Mouse (Mus musculus) adrenal gland, adult 18-20 months (tissue): ENCODE data around the gene Celsr1. TPM values are rescaled to one million over a fixed set of nuclear protein-coding genes. Genes with fewer than 3 reads are reported as not detected.
"Not testable (repeated sequence)": the region's sequence is repeated elsewhere in the genome, so short reads cannot be mapped to it uniquely, and the experiment has no call there.

ENCODE experiments used
- DNase-seq, 2 experiments: peaks; one replicate each; pipeline ENCODE4 v3.0.0; 2021 to 2022; ENCODE audit warnings: low spot score in 2 of 2
- total RNA-seq, 2 experiments: library from RNA; stranded (reverse); gene quantifications; 1 replicate in 1 of 2; 2 replicates in 1 of 2; pipeline ENCODE4 v1.2.3; 2021

The Celsr1 gene
- total RNA-seq, 2 experiments from 2014 or later: 2.9 to 3.7 TPM

DNA sequence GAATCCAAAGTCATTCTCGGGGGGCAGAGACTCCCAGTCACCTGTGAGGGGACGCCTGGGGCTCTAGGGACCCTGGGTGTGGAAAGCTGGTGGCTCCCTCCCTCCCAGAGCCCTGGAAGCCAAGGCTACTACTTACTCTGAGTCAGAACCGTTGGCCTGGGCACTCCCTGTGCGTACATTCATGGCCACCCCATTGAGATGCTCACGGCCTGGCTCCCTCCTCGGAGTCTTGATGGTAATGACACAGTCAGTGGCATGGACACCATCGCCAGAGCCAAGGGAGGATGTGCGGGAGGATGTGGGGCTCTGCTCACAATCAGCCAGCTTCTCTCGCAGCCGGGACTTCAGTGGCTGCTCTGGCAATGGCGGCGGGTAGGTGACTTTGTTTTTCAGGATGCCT is 132.8 kb downstream of the Celsr1 start:
- no peak for DNase-seq

DNA sequence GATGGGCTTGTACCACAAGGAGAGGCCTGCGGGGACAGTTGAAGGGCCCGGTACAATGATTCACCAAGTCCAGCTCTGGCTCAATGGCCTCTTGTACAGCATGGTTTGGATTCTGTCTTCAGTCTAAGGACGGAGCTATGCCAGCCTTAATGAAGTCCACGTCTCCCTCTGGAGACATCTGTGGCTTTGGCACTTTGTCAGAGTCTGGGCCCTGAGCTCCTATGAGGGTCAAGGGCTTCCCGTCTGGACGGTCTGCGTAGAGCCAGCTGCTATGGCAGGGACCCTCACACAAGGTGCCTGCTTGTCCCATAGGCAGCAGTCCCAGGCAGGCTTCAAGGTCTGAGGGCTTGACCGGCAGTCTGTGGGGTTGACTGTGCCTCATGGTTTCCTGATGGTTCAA is 133.3 kb downstream of the Celsr1 start:
- no peak for DNase-seq

DNA sequence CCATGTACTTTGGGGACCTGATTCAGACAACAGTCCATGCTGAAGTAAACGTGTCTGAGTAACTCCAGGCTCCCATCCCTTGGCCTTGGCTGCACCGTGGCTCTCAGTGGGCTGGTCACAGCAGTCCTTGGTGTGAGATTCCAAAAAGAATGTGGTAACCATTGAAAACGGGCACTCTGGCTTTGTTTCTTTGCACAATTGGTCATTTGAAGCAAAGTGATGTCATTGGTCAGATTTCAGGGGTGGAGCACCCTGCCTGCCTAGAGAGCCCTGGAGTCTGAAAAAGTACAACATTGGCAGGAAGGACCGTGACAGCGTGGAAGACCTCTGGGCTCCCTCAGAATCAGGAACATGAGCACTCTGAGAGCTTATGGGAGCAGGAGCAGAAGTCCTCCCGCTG is 134.2 kb downstream of the Celsr1 start:
- DNase-seq: no peak

DNA sequence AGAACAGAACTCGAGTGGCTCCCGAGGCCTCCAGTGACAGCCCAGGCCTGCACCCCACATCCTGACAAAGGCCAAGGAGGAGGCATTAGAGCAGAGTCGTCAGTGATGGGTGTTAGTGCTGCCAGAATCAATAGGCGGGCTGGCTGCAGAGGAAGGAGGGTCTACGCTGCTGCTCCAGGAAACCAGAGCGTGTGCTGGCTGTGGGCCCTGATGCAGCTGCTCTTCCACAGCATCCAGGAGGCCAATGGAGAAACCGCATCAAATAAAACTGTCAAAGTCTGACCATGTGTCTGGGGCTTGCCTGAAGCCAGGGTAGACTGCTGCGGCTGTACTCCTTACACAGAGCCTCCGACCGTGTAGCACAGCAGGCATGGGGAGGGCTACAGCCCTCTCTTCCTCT is 136.5 kb downstream of the Celsr1 start:
- DNase-seq: no peak

DNA sequence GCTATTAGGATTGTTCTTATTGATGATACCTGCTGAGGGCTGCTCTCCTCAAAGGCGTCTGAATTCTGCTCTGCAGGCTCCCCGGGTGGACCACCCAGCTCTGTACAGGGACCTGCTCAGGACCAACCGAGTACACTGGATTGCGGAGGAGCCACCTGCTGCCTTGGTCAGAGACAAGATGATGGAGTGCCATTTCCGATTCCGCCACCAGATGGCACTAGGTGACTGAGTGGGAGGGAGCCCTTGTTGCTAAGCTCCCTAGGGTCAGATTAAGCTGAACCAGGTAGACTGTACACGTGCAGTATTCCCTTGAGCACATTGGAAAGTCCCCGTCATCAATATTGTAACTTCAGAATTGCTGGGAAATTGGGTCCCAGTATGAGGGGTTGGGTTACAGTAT is 137.3 kb downstream of the Celsr1 start:
- peak; percentile 75 to 84 for DNase-seq

DNA sequence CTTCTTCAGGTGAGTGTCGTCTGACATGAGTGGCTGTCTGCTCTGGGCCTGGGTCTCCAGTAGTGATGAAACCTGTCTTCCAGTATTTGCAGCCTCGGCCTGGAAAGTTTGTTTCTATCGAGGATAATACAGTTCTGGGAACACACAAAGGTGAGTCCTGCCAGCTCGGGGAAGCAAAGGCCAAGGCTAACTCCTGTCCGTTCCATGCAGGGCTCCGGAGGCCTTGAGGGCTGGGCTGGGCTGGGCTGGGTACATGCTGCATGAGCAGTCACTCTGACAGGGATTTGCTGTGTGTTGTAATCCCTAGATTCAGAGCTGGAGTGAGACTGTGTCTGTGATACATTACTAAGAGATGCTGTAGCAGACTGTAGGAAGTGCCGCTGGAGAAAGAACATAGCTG is 139.7 kb downstream of the Celsr1 start:
- DNase-seq: no peak

DNA sequence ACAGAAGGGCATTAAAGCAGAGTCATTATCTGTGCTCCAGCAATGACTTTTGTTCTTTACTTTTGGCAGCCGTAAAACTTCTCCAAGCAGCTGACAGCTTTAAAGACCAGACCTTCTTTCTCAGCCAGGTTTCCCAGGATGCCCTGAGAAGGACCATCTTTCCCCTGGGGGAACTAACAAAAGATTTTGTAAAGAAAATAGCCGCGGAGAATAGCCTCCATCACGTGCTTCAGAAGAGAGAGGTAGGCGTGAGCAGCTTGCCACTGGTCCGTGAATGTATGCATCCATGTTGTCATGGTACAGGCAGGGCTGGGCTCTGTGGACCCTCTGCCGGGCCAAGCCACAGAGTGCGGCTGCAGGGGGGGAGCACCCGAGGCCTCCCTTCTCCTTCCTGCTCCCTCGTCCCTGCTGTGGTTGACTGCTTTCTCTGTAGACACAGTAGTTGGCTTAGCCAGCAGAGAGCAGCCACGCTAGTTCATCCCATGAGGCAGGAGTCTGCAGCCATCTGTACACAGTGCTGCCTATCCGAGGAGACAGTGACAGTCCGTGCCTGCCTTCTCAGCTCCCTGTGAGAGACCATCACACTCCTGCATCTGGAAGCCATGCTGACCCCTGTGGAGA is 141.0 kb downstream of the Celsr1 start:
- no peak for DNase-seq

DNA sequence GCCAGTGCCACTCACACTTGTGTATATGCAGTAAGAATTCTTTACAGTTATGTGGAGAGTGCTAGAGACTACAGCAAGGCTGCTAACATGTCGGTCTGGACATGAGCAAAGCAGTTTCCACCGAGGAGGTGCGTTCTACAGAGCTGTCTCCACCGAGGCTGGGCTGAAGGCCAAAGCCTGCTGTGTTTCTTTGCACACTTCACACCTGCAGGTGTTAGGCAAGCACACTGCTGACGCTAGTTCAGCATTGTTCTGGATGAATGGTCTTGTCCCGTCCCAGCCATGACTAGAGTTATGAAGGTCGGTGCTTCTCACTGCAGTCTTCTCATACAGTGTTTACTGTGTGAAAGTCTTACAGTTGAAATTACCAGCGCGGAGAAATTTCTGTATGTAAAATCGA is 141.6 kb downstream of the Celsr1 start:
- no peak for DNase-seq

DNA sequence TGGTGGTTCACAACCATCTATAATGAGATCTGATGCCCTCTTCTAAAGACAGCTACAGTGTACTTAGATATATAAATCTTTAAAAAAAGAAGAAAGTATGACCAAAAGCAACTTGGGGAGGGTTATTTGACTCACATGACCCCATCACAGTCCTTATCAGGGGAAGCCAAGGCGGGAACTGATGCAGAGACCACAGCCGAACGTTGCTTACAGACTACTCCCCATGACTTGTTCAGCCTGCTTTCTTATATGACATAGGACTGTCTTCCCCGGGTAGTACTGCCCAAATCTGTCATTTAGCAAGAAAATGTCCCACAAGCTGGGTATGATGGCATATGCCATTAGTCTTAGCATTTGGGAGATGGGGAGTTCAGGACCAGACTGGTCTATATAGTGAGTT is 144.3 kb downstream of the Celsr1 start:
- no peak for DNase-seq

DNA sequence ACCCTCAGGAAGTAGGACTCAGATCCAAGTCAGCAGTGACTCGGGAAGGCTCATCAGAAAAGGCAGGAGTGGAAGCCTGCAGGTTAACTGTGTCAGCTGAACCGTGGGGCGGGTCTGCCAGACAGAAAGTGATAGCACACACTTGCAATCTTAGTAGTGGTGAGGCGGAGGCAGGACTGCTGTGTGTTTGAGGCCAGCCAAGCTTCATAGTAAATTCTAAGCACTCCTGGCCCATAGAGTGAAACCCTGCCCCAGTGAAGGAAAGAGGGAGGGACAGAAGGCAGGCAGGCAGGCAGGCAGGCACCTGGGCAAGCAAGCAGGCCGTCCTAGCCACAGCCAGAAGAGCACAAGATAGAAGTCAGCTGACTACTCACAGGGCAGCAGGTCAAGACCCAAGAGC is 148.0 kb downstream of the Celsr1 start:
- DNase-seq: no peak

DNA sequence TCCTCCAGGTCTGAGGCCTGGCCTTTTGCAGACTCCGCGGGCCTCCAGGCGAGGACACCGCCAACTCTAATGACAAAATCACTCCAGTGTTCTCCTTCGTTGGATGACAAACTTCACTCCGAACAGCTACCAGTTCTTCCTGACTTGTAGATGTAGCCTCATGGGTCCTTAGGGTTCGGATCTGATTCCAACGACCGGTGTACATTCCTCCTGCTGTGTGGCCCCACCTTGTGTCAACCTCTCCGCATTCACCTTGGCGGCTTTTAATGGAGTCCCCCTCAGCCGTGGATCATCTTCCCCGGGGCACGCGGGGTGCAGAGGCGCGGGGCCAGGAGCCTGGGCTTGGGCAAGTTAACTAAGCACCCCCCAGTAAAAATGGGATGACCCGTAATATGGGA is 154.1 kb downstream of the Celsr1 start:
- no peak for DNase-seq

DNA sequence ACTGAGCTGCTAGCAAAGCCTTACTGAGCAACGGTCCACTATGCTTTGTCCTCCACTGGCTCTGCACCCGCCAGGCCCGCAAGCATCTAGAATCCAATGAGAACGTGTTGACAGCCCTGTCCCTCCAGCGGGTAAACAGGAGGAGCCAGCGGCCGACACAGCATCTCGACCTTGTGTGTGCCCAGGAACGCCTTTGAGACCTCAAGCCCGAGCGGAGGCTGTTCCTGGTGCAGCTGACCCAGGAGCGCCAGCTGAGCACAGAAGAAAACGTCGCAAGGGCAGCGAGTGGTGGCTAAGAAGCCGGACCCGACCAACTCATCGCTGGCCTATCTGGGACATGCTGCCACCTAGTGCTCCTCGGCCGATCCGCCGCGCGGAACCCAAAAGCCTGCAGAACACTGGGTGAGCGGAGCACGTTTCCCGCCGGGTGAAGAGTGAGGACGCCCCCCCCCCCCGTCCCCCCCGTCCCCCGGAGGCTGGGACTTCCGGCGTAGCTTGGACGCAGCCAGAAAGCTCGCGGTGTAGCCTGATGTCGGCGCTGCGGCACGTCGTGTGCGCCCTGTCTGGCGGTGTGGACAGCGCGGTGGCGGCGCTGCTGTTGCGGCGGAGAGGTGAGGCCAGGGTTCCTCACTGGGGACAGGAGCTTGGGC is 154.6 kb downstream of the Celsr1 start, which contains the start of gene Trmu:
Trmu (plus strand) TSS at position 465 of the 650 bp plus-strand sequence.
- DNase-seq: peak; percentile 84 to 85

DNA sequence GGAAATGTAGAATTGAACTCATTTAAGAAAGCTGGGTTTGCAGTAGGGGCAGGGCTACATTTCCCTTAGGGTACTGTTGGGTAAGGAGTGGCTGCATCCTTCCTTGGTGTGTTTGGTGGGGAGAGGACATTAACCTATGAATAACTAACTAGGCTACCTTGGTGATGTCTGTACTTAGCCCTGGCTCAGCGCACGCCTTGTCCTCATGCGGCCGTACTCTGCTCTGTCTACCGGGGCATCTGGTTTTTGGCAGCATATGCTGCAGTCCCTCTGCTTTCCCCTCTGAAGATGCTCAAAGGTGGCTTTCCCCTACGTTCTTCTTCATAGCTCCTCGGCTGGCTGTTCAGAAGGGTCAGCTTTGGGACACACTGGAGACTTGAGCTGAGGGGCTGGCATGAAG is 156.2 kb downstream of the Celsr1 start:
- no peak for DNase-seq

DNA sequence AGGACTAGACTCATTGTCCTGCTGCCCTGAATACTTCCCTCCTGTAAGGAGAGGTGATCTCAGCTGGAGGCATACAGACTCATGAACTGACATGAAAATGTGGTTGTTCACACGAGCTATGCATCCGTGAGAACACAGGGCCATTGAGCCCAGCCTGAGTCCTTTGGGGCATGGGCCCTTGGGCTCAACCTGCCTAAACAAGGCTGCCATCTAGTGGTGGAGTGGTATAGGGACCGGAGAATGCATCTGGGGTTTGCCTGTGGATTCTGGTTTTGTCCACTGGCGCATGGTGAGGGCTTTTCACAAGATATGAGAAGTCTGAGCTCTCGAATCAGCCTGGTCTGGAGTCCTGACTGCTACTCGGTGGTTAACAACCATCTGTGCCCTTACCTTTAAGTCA is 165.9 kb downstream of the Celsr1 start:
- DNase-seq: peak; percentile 54 to 61

DNA sequence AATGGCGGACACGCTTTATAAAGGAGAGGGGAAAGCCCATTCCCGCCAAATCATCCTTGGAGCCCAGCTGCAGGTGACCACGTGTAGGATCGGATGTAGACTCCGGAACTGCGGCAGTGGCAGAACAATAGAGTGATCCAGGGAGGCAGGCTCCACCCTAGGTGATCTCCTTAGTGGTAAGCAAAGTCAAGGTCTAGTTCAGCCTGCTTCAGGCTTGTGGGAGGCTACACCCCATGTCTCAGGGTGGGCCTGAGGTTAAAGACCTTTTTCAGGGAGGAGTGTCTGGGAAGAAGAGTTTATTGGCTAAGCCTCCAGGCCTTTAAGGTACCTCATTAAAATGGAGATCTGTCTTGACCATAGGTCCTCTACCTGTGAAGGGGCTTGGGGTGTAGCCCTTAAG is 167.7 kb downstream of the Celsr1 start:
- DNase-seq: not testable (repeated sequence)

DNA sequence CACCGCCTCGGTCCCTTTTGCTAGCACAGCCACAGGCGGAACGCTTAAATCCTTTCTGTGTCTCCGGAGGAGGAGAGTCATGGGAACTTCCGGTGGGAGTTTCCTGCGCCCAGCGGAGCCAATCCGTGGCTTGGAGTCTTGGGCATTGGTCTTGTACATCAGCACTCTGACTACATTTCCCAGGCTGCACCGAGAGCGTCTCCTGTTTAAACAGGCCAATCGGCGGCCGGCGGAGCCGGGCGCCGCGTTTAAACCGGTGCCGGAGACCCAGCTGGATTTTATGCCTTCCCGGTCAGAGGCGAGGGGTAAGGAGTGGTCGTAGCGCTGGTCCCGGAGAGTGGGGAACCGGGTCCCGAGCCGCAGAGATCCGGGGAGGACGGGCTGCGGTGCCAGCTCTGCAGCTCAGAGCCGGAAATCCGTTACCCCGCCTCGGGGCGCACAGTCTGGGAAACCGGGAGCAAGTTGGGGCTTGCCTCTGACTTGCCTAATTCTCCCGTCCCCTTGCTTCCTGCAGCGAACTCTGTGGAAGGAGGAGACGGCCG is 174.0 kb downstream of the Celsr1 start, which contains the start of gene Gtse1:
Gtse1 (plus strand) TSS at position 256 of the 542 bp plus-strand sequence.
- peak; percentile 83 for DNase-seq

DNA sequence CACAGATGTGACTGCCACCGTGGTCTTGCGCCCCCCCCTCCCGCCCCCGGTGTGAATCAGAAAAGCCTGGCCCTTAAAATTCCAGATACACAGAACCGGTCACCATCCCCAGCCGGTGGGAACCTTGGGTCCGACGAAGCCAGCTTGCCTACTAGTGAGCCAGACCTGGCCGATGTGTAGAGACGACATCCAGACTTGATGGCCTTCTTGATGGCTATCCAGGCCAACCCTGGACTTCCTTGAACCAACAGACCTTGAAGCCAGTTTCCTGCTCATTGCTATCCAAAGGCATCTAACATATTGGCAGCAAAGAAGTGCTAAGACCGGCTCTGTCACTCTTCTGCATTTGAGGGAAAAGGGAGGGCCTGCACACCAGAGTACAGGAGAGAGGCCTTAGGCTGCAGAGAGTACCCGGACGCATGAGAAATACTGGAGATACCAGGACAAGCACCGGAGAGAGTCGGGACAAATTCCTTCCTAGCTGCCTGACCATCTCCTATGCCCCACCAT is 174.5 kb downstream of the Celsr1 start:
- no peak for DNase-seq

DNA sequence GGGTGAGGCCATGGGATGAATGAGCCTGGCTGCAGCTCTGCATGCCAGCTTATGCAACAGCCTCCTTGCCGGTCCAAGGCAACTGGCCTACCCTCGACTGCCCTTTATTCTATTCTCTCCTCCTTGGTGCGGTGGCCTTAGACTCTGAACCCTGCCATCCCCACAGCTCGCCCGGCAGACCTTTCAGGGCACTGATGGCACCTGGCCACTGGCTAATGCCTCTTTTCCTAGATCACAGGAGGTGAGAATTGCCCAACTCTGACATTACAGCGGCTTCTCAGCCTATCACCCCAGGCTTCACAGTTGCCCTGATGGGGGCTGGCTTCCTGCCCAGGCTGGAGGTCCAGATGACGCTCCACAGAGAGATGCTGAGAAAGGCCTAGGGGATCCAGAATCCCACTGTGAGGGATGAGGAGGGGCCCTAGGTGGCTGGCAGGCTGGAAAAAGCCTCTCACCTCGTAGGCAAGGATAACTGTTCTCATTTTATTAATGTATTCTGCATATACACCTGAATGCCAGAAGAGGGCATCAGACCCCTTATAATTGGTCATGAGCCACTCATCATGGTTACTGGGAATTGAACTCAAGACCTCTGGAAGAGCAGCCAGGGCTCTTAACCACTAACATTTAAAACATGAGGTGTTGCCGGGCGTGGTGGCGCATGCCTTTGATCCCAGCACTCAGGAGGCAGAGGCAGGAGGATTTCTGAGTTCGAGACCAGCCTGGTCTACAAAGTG is 181.8 kb downstream of the Celsr1 start:
- no peak for DNase-seq
